Mouse (Mus musculus): ENCODE results near the gene Cdnf.

GRCm38 (mm10) chr2:3493833-3494409 is 18.9 kb upstream of the Cdnf start:
- TF ChIP-seq CTCF (IDR thresholded peaks at IDR 0.05; ENCODE audit: borderline replicate concordance, control insufficient read depth, extremely low read depth, insufficient read depth, low read length, poor library complexity) (no peak), POLR2A (IDR thresholded peaks at IDR 0.05; ENCODE audit: control insufficient read depth, extremely low read depth, insufficient read depth, low read length, poor library complexity) (no peak)

All from thymus, adult 2 months (tissue).